Mouse (Mus musculus): Measurements from ENCODE around the gene Nsg1. TPM values are rescaled to one million over a fixed set of nuclear protein-coding genes. Genes with fewer than 3 reads are reported as not detected.

The Nsg1 gene
- total RNA-seq, 4 experiments from 2014 or later = 46.7 to 97.5 (median 70.7) TPM

Other genes with a start within 250 kb of the Nsg1 start
- gene Stx18, start 121.2 kb downstream of the Nsg1 start, total RNA-seq (2022) = 10 to 100 TPM; 33.0 to 41.3 (median 37.4) TPM
- 10 to 100 TPM in 3 of 4 experiments, 1 to 10 TPM in 1; 9.3 to 14.1 (median 12.2) TPM for gene Zbtb49, start 60.5 kb upstream of the Nsg1 start, total RNA-seq (2022)
- 10 to 100 TPM; 12.9 to 17.3 (median 13.8) TPM for gene Lyar, start 60.6 kb upstream of the Nsg1 start, total RNA-seq (2022)
- 10 to 100 TPM; 36.1 to 39.6 (median 37.4) TPM for gene Tmem128, start 100.3 kb upstream of the Nsg1 start, total RNA-seq (2022)
- 10 to 100 TPM in 3 of 4 experiments, 1 to 10 TPM in 1; 2.6 to 26.4 (median 18.4) TPM for gene Otop1, start 116.1 kb upstream of the Nsg1 start, total RNA-seq (2022)
- gene Drd5, start 159.5 kb upstream of the Nsg1 start, total RNA-seq (2022) = not detected

All from adrenal gland, adult 8-10 months (tissue).